Mouse (Mus musculus) heart, postnatal 0 days (tissue): ENCODE measurements around the gene Muc1.

ENCODE experiments used
- CTCF ChIP-seq: IDR thresholded peaks from 2 replicates; pipeline ENCODE4 v1.5.1; 2016; ENCODE audit warnings: antibody characterized with exemption, control low read depth, low read depth
- EP300 ChIP-seq: IDR thresholded peaks from 2 replicates; pipeline ENCODE4 v1.6.1; 2016; ENCODE audit warnings: antibody characterized with exemption, low read depth

GRCm38 (mm10) chr3:89266439-89266893, 37.6 kb downstream of the Muc1 start:
- TF ChIP-seq CTCF (no peak), EP300 (no peak)
